In genomic region chr9:111003279-111003678, GRCm38 (mm10) we compare ENCODE assay signal across 17 mouse cellular contexts. TPM values are rescaled to one million over a fixed set of nuclear protein-coding genes. Genes with fewer than 3 reads are reported as not detected.
"Had no signal": no experiment of that assay in that cellular context is flagged by ENCODE, and none has a peak within 500 bp of the region (broad histone marks: within the 10 kb centered on the region; RNA-seq: fewer than 3 reads in every experiment).

No protein-coding gene starts in this region.

- H3K27ac ChIP-seq: layer of hippocampus, adult 2 months; limb, embryonic 10.5 days; liver, embryonic 15.5 days; lung, embryonic 15.5 days; midbrain, embryonic 12.5 days; neural tube, embryonic 15.5 days had no signal

- H3K4me2 ChIP-seq: liver, embryonic 15.5 days; lung, embryonic 15.5 days; midbrain, embryonic 12.5 days; neural tube, embryonic 15.5 days had no signal

- H3K9ac ChIP-seq: liver, embryonic 15.5 days; lung, embryonic 15.5 days; midbrain, embryonic 12.5 days; neural tube, embryonic 15.5 days had no signal

- ATAC-seq: midbrain, embryonic 16.5 days had no signal

- H3K36me3 ChIP-seq: limb, embryonic 10.5 days; liver, embryonic 15.5 days; lung, embryonic 15.5 days; midbrain, embryonic 12.5 days; neural tube, embryonic 15.5 days had no signal

- H3K4me1 ChIP-seq: limb, embryonic 10.5 days; midbrain, embryonic 12.5 days; neural tube, embryonic 15.5 days had no signal

- H3K9me3 ChIP-seq: limb, embryonic 10.5 days; liver, embryonic 15.5 days; lung, embryonic 15.5 days; midbrain, embryonic 12.5 days; neural tube, embryonic 15.5 days had no signal

- H3K27me3 ChIP-seq: liver, embryonic 15.5 days; lung, embryonic 15.5 days; midbrain, embryonic 12.5 days; neural tube, embryonic 15.5 days had no signal

- H3K4me3 ChIP-seq: layer of hippocampus, adult 2 months; limb, embryonic 10.5 days; liver, embryonic 15.5 days; lung, embryonic 15.5 days; midbrain, embryonic 12.5 days; neural tube, embryonic 15.5 days had no signal

- DNase-seq: kidney, adult 11 months; kidney, postnatal 10 days; kidney, postnatal 4 days; right cerebral cortex, postnatal 14 days; thymus, postnatal 4 days had no signal

RNA-seq across cellular contexts. Expression of gene Rtp3, which starts 12.9 kb away (rescaled TPM):
- total RNA-seq: megakaryocyte-erythroid progenitor cell, adult 5-6 weeks had no signal
- polyA plus RNA-seq: limb, embryonic 10.5 days; midbrain, embryonic 12.5 days; neural tube, embryonic 11.5 days had no signal

RNA-seq across cellular contexts. Expression of gene Ltf, which starts 15.8 kb away (rescaled TPM):
- total RNA-seq: layer of hippocampus, adult 2 months had no signal
- polyA plus RNA-seq: limb, embryonic 10.5 days; neural tube, embryonic 11.5 days had no signal

RNA-seq across cellular contexts. Expression of gene Lrrc2, which starts 51.9 kb away (rescaled TPM):
- polyA plus RNA-seq: midbrain, embryonic 12.5 days had no signal

RNA-seq across cellular contexts. Expression of gene Tdgf1, which starts 57.3 kb away (rescaled TPM):
- total RNA-seq: layer of hippocampus, postnatal 10 days; megakaryocyte-erythroid progenitor cell, adult 5-6 weeks had no signal
- polyA plus RNA-seq: kidney, embryonic 14.5 days; limb, embryonic 10.5 days; liver, embryonic 15.5 days; lung, embryonic 15.5 days; midbrain, embryonic 12.5 days; midbrain, embryonic 16.5 days; neural tube, embryonic 11.5 days; stomach, embryonic 16.5 days had no signal
